ENCODE assay signal across 8 mouse cellular contexts in the genomic region with DNA sequence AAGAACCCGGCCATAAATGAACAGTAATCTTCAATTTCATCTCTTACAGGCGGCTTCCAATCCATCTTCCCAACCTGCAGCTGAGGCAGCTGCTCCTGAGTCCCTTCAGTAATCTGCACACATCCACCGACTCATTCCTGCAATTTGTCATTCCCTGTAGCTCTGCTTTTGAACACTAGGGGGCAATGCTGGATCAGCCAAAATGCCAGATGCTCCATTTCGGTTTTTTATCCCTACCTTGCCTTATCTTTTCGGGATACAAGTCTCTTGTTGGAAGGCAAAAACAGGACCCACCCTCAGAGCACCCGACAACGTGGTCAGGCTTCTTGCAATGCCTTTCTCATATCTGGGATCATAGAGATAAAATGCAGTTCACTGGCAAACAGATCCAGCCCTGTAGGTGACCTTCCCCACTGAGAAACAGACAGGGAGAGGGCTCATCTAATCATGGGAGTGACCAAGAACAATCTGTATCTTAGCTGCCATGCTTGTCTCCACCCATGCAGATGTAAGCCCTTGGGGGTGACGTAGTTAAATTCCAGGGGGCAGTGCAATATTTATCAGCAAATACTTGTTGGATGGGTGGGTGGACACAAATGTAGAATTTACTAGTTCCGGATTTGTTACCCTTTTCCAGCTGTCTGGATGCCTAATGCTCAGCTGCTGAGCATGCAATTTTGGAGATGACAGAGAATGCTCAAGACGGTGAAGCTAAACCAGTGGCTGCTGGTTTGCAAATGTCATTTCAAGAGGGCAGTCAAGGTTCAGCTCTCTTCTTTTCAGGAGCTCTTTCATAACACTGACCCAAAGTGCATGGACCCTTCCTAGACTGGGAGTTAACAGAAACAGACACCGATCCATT.
A peak's percentile ranks its signal among the peaks of the same experiment; 100 is the strongest.
DNase-seq lines count a peak whose midpoint lies in the region; ATAC-seq lines count a peak whose summit lies in the region.

No protein-coding gene starts in this region.

- H3K9ac ChIP-seq in kidney, embryonic 14.5 days (ENCODE audit: low read depth, low read length) = no peak overlapping the region
- H3K9ac ChIP-seq in limb, embryonic 11.5 days (ENCODE audit: low read length) = no peak overlapping the region
- H3K9ac ChIP-seq in midbrain, embryonic 14.5 days (replicated peaks; ENCODE audit: low read length) = no peak overlapping the region

- DNase-seq in A20 (ENCODE audit: low read depth, low spot score) = peak; percentile 21
- DNase-seq in adrenal gland, postnatal 36 days = peak; percentile 50 to 74
- DNase-seq in heart, embryonic 10.5 days (ENCODE audit: low spot score) = peak; percentile 81
- DNase-seq in limb, embryonic 11.5 days (ENCODE audit: low spot score) = peak; percentile 81
- DNase-seq in midbrain, embryonic 14.5 days = peak; percentile 92
- DNase-seq in spleen, postnatal 4 days (ENCODE audit: low spot score in 2 of 2) = peak; percentile 39 to 69

- H3K9me3 ChIP-seq in heart, embryonic 10.5 days = no peaks in the 10 kb centered on the region
- H3K9me3 ChIP-seq in kidney, embryonic 14.5 days (ENCODE audit: control insufficient read depth, low read length) = no peaks in the 10 kb centered on the region
- no peaks in the 10 kb centered on the region for H3K9me3 ChIP-seq in limb, embryonic 11.5 days (ENCODE audit: control insufficient read depth, low read length)
- H3K9me3 ChIP-seq in midbrain, embryonic 14.5 days (ENCODE audit: control insufficient read depth, low read length) = no peaks in the 10 kb centered on the region

- H3K4me1 ChIP-seq in heart, embryonic 10.5 days = peaks cover 20% of the 10 kb centered on the region; the same call in 1 of the 2 replicates
- H3K4me1 ChIP-seq in kidney, embryonic 14.5 days (ENCODE audit: control insufficient read depth, insufficient read depth, low read length) = peaks cover 6% of the 10 kb centered on the region; the same call in 1 of the 2 replicates
- no peaks in the 10 kb centered on the region for H3K4me1 ChIP-seq in limb, embryonic 11.5 days (ENCODE audit: control insufficient read depth, insufficient read depth, low read length)
- H3K4me1 ChIP-seq in midbrain, embryonic 14.5 days (ENCODE audit: control insufficient read depth, insufficient read depth, low read length) = peaks cover 11% of the 10 kb centered on the region

- no peaks in the 10 kb centered on the region for H3K36me3 ChIP-seq in heart, embryonic 10.5 days
- no peaks in the 10 kb centered on the region for H3K36me3 ChIP-seq in kidney, embryonic 14.5 days (ENCODE audit: control insufficient read depth, insufficient read depth, low read length)
- H3K36me3 ChIP-seq in limb, embryonic 11.5 days (ENCODE audit: control insufficient read depth, insufficient read depth, low read length) = no peaks in the 10 kb centered on the region
- H3K36me3 ChIP-seq in midbrain, embryonic 14.5 days (ENCODE audit: control insufficient read depth, insufficient read depth, low read length) = no peaks in the 10 kb centered on the region

- 22% methylated on average over 11 of the region's 11 CpGs for WGBS in heart, embryonic 10.5 days
- 25% methylated on average over 11 of the region's 11 CpGs for WGBS in kidney, embryonic 14.5 days
- 32% methylated on average over 11 of the region's 11 CpGs for WGBS in limb, embryonic 11.5 days
- 24% methylated on average over 11 of the region's 11 CpGs for WGBS in midbrain, embryonic 14.5 days

- H3K27me3 ChIP-seq in heart, embryonic 10.5 days (ENCODE audit: insufficient read depth, poor library complexity, severe bottlenecking) = no peaks in the 10 kb centered on the region
- H3K27me3 ChIP-seq in kidney, embryonic 14.5 days (ENCODE audit: control insufficient read depth, insufficient read depth, low read length) = no peaks in the 10 kb centered on the region
- H3K27me3 ChIP-seq in limb, embryonic 11.5 days (ENCODE audit: control insufficient read depth, insufficient read depth, low read length) = no peaks in the 10 kb centered on the region
- H3K27me3 ChIP-seq in midbrain, embryonic 14.5 days (ENCODE audit: control insufficient read depth, insufficient read depth, low read length) = no peaks in the 10 kb centered on the region

- H3K27ac ChIP-seq in heart, embryonic 10.5 days = no peak overlapping the region
- H3K27ac ChIP-seq in kidney, embryonic 14.5 days (ENCODE audit: low read depth, low read length) = no peak overlapping the region
- no peak overlapping the region for H3K27ac ChIP-seq in limb, embryonic 11.5 days (replicated peaks; ENCODE audit: low read depth, low read length)
- H3K27ac ChIP-seq in midbrain, embryonic 14.5 days (replicated peaks; ENCODE audit: low read depth, low read length) = peak overlapping the region; percentile 45; the same call in 1 of the 2 replicates

- peak; percentile 42; the same call in 1 of the 2 replicates for ATAC-seq in erythroblast, adult 5-6 weeks (replicated peaks; ENCODE audit: low FRiP score, poor library complexity, severe bottlenecking)
- peak; percentile 63; the same call in 1 of the 2 replicates for ATAC-seq in kidney, embryonic 14.5 days (ENCODE audit: low FRiP score, low TSS enrichment)
- no peak for ATAC-seq in limb, embryonic 11.5 days (ENCODE audit: insufficient number of reproducible peaks, low FRiP score, low TSS enrichment, low read depth)
- peak; percentile 31; the same call in 1 of the 2 replicates for ATAC-seq in midbrain, embryonic 14.5 days (ENCODE audit: low FRiP score, low TSS enrichment)

- peak overlapping the region; percentile 8; the same call in 1 of the 2 replicates for H3K4me3 ChIP-seq in heart, embryonic 10.5 days
- H3K4me3 ChIP-seq in kidney, embryonic 14.5 days (ENCODE audit: low read length) = no peak overlapping the region
- H3K4me3 ChIP-seq in limb, embryonic 11.5 days (ENCODE audit: low read depth, low read length) = no peak overlapping the region
- H3K4me3 ChIP-seq in midbrain, embryonic 14.5 days (replicated peaks; ENCODE audit: low read depth, low read length) = no peak overlapping the region

- no peak overlapping the region for H3K4me2 ChIP-seq in kidney, embryonic 14.5 days (replicated peaks; ENCODE audit: low read depth, low read length)
- H3K4me2 ChIP-seq in limb, embryonic 11.5 days (ENCODE audit: low read depth, severe bottlenecking) = no peak overlapping the region
- H3K4me2 ChIP-seq in midbrain, embryonic 14.5 days (ENCODE audit: low read length) = peak overlapping the region; percentile 18; the same call in 1 of the 2 replicates

Comparison
In these comparisons a context has a peak if more than half of its experiments do, and no peak if none do; other contexts are left out.
1. DNase-seq: peak in every context shown above with its lines; median percentile 92 in midbrain, embryonic 14.5 days; 81 in heart, embryonic 10.5 days; 81 in limb, embryonic 11.5 days; 62 in adrenal gland, postnatal 36 days; 54 in spleen, postnatal 4 days; 21 in A20.